Mouse (Mus musculus): ENCODE measurements around the gene Cdk4.
"Not testable (repeated sequence)": the region's sequence is repeated elsewhere in the genome, so short reads cannot be mapped to it uniquely, and the experiment has no call there.

Gene Cdk4

DNA sequence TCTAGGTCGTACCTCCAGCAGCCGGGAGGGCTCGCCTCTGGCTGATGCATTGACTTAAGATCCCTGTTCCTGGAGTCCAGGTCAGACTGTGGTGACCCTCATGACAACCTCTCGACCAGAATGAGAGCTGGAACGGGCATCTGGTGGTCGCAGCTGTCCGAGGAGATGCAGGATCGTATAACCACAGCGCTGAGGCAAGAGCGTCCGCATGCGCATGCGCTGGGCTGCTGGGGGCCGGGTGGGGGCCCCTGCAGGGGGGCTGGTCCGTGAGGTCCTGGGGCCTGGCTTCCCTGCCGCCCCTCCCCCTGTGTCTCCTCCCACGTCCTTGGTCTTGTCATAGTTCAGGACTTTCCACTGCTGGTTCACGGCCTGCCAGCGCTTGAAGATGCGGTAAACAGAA lies 6.8 kb upstream of the Cdk4 start:
- no peak for DNase-seq (ENCODE audit: low spot score in 2 of 2)

DNA sequence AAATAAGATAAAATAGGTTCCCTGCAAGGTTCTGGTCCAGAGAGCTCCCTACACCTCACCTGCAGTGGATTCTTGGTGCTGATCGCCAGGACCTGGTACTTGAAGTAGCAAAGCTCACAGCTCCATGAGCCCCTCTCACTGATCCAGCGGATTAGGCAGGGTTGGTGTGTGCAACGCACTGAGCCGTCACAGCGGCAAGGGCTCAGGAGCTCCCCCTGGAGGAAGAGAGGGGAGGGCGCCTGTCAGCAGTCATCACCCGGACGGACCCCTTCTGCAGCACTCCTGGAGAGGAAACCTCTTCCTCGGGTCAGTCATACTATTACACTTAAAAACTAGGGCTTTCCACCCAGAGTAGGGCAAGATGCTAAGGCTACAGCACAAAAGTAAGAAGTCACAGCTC lies 5.2 kb upstream of the Cdk4 start:
- no peak for DNase-seq (ENCODE audit: low spot score in 2 of 2)

DNA sequence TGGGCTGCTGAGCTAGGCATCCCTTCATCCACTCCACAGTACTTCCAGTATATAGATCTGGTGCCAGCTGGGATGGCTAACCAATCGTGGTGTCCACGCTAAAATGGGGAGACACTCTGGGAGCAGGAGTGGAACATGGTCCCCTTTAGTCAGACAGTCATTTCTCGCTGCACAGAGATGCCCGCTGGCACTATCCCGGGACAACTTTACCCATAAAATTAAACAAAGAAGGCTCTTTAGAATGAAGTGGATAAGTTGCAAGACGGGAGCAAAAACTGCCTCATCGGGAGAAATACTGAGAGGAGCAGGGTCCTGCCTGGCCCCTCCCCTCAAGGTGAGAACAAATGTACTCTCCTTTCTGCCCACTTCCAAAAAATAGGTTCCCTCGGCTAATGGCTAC lies 4.6 kb upstream of the Cdk4 start:
- DNase-seq (ENCODE audit: low spot score in 2 of 2) = no peak

DNA sequence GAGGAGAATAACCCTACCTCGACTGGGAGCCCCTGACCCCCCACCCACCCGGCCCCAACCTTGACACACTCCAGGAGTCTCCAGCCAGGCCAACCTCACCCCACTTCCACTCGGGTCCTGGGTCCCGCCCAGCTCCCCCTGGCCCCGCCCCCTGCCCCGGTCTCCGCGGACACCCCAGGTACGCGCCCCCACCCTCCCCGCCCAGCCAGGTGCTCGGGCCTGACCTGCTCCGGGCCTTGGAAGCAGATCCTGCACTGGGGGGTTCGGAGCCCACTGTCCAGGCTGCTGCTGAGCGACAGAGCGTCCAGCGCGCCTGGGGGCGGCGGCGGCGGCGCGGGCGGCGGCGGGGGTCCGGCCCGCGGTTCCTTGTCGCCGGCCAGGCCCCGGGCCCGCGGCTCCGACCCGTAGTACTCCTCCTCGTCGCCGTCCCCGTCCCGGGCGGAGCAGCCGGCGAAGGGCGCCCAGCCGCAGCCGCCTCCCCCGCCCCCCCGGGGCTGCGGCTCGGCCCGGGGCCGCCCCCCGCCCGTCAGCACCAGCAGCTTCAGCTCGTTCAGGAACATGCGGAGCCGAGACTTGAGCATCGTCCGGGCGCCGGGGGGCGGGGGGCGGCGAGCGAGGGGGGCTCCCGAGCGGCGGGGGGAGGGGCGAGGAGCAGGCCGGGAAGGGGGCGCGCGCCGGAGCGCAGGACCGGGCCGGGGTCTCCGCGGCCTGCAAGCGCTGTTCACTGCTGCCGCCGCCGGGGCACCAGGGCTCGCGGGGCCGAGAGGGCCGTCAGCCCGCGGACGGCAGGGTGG lies 4.0 kb upstream of the Cdk4 start:
- no peak for DNase-seq (ENCODE audit: low spot score in 2 of 2)

DNA sequence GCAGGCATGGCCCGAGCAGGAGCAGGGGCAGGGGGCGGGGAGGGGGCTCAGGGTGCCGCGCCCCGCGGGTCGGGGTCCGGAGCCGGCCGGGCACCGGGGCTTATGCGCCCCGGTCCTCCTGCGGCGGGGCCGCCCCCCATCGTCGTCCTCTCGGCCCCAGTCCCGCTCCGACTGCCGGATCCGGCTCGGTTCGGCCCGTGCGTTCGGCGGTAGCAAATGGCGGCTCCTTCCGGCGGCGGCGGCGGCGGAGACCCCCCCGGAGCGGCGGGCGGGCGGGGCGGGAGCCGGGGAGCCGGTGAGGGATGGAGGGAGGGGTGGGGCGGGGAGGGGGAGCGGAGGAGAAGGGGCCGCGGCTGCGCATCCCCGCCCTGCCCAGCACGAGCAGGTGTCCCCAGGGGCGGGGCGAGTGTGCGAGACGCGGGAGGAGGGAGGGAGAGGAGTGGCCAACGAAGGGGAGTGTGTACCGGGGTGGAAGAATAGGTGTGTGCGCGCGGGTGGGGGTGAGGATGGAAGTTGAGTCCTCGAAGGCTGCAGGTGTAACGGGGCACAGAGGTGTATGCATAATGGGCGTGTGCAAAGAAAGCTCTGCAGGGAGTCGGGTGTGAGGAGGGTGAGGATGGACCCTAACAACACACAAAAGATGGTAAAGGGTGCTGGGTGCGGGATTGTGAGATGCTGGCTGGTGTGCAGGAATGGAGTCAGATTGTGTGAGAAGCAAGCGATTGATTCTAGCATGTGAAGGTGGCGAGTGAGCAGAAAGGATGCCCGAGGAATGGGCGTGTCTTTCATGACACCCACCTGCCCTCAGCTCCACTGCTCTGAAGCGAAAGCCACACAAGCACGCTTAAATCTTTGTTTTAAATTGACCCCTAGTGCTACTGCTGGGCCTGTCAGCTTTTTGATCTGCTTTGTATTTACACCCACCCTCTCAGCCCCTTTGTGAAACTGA lies 3.1 kb upstream of the Cdk4 start, which contains the start of gene March9:
TSS of gene March9 (minus strand) at position 217 of the 949 bp plus-strand sequence.
- DNase-seq (ENCODE audit: low spot score in 2 of 2) = peak in 1 of 2 experiments; percentile 79

DNA sequence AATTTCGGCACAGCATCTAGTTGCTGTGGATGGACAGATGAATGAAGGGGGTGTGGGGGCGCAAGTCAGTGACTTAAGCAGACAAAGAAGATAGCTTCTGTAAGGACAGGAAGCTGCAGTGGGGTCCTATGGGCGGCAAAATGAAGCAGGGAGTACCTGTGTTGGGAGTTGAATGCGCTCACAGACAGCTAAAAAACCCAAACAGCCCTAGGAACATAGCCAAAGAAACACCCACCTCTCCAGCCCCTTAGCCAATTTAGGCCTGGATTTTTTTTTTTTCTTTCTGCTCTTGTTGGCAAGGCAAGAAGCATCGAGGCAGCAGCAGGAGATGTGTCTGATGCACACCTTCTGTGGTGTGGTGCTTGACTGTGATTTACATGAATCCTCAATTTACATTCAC lies 2.2 kb upstream of the Cdk4 start:
- DNase-seq (ENCODE audit: low spot score in 2 of 2) = no peak

DNA sequence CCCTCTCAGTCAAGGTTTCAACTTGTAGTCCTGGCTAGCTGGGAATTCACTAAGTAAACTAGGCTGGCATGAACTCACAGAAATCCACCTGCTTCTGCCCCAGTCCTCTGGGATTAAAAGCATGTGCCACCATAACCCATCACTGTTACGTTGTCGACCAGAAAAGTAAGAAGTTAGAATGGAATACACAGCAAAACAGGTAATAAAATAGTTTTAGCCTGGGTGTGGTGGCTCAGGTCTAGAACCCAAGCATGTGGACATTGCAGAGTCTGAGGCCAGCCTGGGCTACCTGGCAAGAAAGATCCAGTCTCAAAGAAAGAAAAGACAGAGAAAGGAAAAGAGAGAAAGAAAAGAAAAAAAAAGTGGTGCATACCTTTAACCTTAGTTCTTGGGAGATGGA lies 1.8 kb upstream of the Cdk4 start:
- DNase-seq (ENCODE audit: low spot score in 2 of 2) = no peak

DNA sequence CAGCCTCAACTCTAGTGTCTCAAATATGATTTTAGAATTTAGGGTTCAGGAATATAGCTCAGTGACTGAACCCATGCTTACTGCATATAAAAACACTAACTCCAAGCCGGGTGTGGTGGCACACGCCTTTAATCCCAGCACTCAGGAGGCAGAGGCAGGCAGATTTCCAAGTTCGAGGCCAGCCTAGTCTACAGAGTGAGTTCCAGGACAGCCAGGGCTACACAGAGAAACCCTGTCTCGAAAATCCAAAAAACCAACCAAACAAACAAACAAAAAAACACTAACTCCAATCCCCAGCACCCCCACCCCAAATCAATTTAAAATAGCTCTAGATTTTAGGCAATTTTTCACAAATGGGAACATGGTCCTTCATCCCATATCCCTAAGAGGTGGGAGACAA lies 1.2 kb upstream of the Cdk4 start:
- not testable (repeated sequence) for DNase-seq (ENCODE audit: low spot score in 2 of 2)

DNA sequence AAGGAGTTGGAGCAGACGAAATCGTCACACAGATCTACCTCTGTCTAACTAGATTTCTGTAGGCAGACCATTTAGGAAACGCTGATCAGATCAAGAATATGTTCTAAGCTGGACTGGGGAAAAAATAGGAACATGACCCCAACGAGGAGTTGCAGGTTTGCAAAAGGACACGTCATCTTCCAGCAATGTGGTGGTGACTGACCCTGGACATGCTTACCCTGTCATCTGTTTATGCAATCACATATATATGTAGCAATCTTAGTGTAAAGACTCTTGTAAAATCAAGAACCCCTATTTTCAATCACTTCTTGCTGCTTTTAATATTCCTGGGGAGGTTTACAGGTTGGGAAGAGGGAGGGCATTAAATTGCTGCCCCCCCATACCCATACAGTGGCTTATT lies 831 bp upstream of the Cdk4 start:
- no peak for DNase-seq (ENCODE audit: low spot score in 2 of 2)

DNA sequence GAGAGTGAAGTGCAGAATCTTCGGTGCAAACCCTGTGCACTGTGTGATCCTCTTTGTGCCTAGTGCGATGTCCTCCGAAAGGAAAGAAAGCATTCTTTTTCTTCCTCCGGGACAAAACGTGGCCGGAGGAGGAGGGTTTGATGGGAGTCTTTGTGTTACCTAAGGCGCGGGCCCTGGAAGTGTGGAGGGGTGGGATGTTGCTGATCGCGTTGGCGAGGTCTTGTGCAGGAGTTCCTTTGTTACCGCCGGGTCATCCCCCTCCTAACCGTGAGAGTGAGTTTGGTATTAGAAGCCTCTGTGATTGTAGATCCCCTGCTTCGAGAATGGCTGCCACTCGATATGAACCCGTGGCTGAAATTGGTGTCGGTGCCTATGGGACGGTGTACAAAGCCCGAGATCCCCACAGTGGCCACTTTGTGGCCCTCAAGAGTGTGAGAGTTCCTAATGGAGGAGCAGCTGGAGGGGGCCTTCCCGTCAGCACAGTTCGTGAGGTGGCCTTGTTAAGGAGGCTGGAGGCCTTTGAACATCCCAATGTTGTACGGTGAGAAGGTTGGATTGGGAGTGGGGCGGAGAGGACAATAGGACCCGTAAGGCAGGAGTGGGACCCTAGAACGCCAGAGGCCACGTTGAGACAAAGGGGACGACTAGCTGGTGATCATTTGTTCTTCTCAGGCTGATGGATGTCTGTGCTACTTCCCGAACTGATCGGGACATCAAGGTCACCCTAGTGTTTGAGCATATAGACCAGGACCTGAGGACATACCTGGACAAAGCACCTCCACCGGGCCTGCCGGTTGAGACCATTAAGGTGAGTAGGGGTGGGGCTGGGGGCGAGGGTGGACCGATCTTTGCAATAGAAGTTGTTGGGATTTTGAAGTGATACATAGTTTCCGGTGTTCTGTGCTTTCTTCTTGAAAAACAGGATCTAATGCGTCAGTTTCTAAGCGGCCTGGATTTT lies 858 bp downstream of the Cdk4 start:
- no peak for DNase-seq (ENCODE audit: low spot score in 2 of 2)

DNA sequence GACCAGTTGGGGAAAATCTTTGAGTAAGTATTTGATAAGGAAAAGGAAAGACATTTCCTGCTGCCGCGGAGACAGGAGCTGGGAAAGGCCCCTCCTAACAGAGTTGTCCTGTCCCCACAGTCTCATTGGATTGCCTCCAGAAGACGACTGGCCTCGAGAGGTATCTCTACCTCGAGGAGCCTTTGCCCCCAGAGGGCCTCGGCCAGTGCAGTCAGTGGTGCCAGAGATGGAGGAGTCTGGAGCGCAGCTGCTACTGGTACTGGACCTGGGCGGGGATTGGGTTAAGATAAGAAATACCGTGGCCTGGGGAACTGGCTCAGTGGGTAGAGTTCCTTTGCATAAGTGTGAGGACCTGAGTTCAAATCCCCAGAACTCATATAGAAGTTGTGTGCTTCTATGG lies 2.6 kb downstream of the Cdk4 start:
- no peak for DNase-seq (ENCODE audit: low spot score in 2 of 2)

DNA sequence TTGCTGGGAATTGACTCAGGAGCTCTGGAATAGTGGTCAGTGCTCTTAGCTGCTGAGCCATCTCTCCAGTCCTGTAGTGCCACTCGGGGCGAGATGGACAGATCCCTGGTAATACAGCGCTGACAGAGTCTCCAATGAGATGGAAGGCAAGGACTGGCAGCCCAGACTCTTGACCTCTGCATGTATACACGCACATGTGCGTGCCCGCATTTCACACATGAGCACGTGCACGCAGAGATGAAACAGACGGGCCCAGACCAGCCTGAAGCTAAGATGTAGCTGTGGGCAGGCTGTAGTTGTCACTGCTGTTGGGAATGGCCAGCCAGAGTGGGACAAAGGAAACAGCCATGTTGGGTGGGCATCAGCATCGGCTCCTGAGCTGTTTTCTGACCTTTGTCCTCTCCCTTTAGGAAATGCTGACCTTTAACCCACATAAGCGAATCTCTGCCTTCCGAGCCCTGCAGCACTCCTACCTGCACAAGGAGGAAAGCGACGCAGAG lies 3.2 kb downstream of the Cdk4 start:
- no peak for DNase-seq (ENCODE audit: low spot score in 2 of 2)

DNA sequence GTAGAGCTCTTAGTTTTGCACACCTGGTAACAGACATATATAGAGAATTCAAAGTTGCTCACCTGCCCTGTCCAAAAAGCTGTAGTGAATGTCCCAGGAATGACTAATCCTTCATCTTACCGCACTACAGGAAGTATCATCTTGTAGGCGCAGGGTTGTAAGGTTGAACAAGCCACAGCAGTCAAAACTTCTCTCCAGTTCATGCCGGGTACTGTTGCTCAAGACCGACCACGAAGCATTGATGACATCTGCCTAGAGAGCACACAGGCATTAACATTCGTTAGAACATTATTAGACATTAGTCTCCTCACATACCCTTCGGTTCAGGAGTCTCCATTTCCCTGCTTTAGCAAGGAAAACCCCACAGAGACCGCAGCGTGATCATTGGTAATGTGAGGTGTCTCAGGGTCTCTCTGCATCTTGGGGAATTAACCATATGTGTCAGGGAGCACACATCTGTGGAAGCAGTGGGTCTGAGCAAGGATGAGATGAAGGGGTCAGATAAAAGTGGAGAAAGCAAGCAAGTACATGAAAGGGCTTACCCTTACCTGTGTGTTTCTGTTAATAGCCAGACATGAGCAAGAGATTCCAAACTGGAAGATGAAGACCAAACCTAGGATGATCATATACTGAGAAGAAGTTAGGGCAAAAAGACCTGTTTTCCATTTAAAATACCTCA lies 5.2 kb downstream of the Cdk4 start:
- no peak for DNase-seq (ENCODE audit: low spot score in 2 of 2)

DNA sequence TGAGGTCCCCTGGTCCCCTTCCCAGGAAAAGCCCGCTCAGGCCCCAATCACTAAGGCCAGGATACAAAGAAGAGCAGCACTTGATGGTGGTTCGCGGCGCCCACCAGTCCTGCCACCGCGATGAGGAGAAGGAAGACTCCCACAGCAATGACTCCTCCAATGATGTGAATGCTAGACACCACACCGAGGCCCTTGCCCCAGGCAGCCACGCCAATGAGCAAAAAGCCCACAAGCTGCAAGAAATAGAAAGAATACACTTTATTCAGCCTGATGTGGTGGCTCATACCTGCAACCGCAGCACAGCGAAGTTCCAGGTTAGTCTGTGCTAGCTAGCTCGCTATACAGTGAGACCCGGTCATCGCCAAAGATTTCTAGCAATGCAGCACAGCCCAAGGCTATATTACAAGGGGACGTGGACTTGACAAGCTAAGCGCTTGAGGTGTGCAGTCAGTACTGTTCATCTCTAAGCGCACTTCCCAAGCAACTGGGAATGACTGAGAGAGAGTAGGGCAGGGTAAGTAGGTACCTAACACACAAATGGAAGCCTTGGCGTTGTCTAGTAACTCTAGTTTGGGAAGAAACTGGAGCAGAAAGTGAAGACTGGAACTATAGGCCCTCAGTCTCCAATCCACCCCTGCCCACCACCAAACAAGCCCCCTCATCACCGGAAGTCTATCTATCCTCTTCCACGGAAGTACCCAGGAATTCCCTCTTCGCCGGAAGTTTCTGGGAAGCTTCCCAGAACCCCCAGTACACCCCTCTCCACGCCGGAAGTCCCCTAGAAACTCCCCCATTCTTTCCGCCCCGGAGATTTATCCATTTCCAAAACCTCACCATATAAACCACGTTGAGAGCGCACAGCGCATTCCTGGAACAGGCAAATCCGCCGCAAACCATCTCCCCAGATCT lies 6.2 kb downstream of the Cdk4 start:
- DNase-seq (ENCODE audit: low spot score in 2 of 2) = no peak

DNA sequence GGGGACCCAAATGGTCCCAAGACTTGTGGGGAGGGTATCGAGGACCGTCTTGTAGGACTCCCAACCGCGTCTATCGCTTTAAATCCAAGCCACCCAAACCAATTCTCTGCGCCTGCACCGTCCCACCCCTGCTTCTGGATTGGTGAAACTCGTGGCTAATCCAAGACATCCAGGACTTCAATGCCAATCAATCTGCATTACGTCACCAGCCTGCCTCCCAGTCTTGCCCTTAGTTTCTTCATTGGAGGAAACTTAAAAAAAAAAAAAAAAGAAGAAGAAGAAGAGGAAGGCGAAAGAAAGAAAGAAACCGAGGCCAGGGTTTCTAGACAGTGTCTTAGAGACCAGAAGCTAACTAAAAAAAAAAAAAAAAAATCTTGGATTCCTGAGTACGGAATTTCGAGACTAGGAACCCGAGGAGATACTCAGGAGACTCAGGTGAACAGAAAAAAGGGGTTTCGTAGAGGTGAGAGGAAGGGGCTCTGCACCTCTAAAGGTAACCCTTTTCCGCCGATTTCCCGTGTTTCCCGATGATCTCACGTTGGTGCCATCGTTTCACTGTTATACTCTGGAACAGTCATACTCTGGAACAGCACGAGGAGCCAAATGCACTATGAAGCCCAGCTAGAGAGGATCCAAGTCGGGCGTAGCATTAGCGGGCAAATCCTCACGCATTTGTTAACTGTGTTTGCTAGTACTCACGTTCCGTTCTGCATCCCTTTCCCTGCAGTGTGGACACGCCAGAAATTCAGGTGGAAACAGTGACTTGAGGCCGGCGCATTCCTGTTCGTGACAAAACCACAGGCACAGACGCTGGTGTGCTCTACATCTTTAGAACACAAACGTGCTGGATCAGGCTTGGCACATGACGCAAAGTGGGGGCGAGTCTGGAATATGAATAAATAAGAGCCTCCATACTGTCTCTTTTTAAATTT lies 7.1 kb downstream of the Cdk4 start, which contains the start of gene Tspan31:
TSS of gene Tspan31 (minus strand) at position 75 of the 932 bp plus-strand sequence.
- DNase-seq (ENCODE audit: low spot score in 2 of 2) = peak; percentile 93 to 97

DNA sequence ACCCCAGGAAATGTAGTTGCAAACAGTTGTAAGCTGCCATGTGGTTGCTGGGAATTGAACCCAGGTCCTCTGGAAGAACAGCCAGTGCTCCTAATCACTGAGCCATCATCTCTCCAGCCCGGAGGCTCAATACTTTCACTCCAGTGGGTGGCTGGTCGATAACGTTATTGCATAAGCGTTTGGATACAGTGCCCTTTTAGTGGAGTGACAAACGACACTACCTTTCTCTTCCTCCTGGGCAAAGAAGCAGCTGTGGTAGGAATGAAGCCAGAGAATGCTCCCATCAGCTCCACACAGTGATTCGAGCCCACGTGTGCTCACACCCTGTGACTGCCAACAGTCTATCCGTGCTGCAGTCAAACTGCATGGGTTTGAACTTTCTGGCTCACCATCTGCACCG lies 7.9 kb downstream of the Cdk4 start:
- no peak for DNase-seq (ENCODE audit: low spot score in 2 of 2)

DNA sequence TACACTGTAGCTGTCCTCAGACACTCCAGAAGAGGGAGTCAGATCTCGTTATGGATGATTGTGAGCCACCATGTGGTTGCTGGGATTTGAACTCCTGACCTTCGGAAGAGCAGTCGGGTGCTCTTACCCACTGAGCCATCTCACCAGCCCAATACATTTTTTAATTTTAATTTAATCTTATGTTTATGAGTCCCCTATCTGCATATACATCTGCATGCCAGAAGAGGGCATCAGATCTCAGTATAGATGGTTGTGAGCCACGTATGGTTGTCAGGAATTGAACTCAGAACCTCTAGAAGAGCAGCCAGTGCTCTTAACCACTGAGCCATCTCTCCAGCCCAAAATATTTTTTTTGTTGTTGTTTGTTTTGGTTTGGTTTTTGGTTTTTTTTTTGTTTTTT lies 8.9 kb downstream of the Cdk4 start:
- DNase-seq (ENCODE audit: low spot score in 2 of 2) = not testable (repeated sequence)

DNA sequence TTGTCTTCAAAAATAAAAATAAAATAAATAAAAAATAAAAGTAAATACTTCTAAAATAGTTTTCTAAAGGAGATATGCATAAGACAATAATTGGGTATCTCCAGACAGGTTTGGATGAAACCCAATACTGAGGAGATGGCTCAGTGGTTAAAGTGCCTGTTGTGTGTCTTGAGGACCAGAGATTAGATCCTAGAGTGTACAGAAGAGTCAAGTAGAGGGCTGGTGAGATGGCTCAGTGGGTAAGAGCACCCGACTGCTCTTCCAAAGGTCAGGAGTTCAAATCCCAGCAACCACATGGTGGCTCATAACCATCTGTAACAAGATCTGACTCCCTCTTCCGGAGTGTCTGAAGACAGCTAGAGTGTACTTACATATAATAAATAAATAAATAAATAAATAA lies 9.6 kb downstream of the Cdk4 start:
- DNase-seq (ENCODE audit: low spot score in 2 of 2) = not testable (repeated sequence)

DNA sequence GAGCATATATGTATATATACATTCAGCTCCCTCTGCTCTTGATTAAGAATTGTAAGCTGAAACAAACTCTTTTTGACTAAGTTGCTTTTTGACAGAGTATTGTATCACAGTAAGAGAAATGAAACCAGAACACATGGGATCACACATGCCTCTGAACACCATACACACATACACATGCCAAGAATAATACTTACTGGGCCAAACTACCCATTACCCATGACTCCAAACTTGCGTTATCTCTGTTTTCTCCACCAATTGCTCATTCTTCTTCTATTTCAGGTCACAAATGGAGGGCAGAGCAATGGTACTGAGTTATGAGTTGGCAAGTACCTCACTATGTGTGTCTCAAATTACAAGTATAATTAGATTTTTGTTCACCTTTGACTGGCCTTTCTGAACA lies 10.6 kb downstream of the Cdk4 start:
- no peak for DNase-seq (ENCODE audit: low spot score in 2 of 2)

Data from right cerebral cortex, postnatal 36 days (tissue).